Mouse (Mus musculus) adrenal gland (tissue): ENCODE results near the gene B9d1.

Experiments
- intact Hi-C: fragments of 180-260 bp; cut with DNase I; formaldehyde crosslinking; loops from one replicate; pipeline ENCODE4 v1.15.1; 2025
- long read RNA-seq, 2 experiments: library from polyadenylated mRNA; unstranded; transcript quantifications; one replicate each; pipeline ENCODE4 v2.0.0; 2020; ENCODE audit warnings: borderline replicate concordance in 1 of 2; ENCODE audit not compliant: insufficient replicate concordance in 1 of 2

B9d1 gene
- long read RNA-seq, experiment 1, transcript B9d1-201 (7 exons, 817 nt), result major isoform, 10 of 13 reads
- long read RNA-seq, experiment 1, partial matches to known transcripts, result 0 of 13 reads
- long read RNA-seq, experiment 1, other reads (novel, unspliced or antisense), result 3 of 13 reads
- long read RNA-seq, experiment 2, transcript B9d1-201 (7 exons, 817 nt), result major isoform, 14 of 17 reads
- long read RNA-seq, experiment 2, partial matches to known transcripts, result 0 of 17 reads
- long read RNA-seq, experiment 2, other reads (novel, unspliced or antisense), result 2 of 17 reads

- intact Hi-C loops, result loop anchor here (5.0 to 10.0 kb wide), 4 partner anchors 87 to 330 kb away; partner anchors contain the start of gene Usp22
These were observed at the start of gene B9d1 for GRCm38 (mm10) chr11:61504713-61505257. Gene B9d1 (plus strand): TSS chr11:61505144.

- intact Hi-C loops, result no loop called here
These were observed 40.9 kb upstream of the B9d1 start for GRCm38 (mm10) chr11:61464071-61464470.

- intact Hi-C loops, result no loop called here
These were observed 39.5 kb upstream of the B9d1 start for GRCm38 (mm10) chr11:61465422-61465821.

- intact Hi-C loops, result no loop called here
These were observed 36.4 kb upstream of the B9d1 start for GRCm38 (mm10) chr11:61468534-61468933.

GRCm38 (mm10) chr11:61469317-61469917, 35.5 kb upstream of the B9d1 start:
- intact Hi-C loops, result no loop called here

- intact Hi-C loops, result no loop called here
These were observed 34.1 kb upstream of the B9d1 start for GRCm38 (mm10) chr11:61470880-61471279.

- intact Hi-C loops, result no loop called here
These were observed 31.3 kb upstream of the B9d1 start for GRCm38 (mm10) chr11:61473630-61474029.

GRCm38 (mm10) chr11:61476786-61477382, 28.1 kb upstream of the B9d1 start:
- intact Hi-C loops, result no loop called here

- intact Hi-C loops, result no loop called here
These were observed 27.1 kb upstream of the B9d1 start for GRCm38 (mm10) chr11:61477566-61478508.

GRCm38 (mm10) chr11:61478788-61479187, 26.2 kb upstream of the B9d1 start:
- intact Hi-C loops, result no loop called here

- intact Hi-C loops, result no loop called here
These were observed 23.5 kb upstream of the B9d1 start for GRCm38 (mm10) chr11:61481239-61482090.

- intact Hi-C loops, result no loop called here
These were observed 21.6 kb upstream of the B9d1 start for GRCm38 (mm10) chr11:61483226-61483845.

GRCm38 (mm10) chr11:61484256-61484612, 20.7 kb upstream of the B9d1 start:
- intact Hi-C loops, result no loop called here

GRCm38 (mm10) chr11:61484613-61485540, 20.1 kb upstream of the B9d1 start, which contains the start of gene Mfap4:
Gene Mfap4 (plus strand): TSS chr11:61485431.
- intact Hi-C loops, result no loop called here

GRCm38 (mm10) chr11:61485541-61486457, 19.1 kb upstream of the B9d1 start:
- intact Hi-C loops, result no loop called here

- intact Hi-C loops, result no loop called here
These were observed 18.3 kb upstream of the B9d1 start for GRCm38 (mm10) chr11:61486458-61487219.

GRCm38 (mm10) chr11:61487401-61487800, 17.5 kb upstream of the B9d1 start:
- intact Hi-C loops, result no loop called here
